In the genomic region with DNA sequence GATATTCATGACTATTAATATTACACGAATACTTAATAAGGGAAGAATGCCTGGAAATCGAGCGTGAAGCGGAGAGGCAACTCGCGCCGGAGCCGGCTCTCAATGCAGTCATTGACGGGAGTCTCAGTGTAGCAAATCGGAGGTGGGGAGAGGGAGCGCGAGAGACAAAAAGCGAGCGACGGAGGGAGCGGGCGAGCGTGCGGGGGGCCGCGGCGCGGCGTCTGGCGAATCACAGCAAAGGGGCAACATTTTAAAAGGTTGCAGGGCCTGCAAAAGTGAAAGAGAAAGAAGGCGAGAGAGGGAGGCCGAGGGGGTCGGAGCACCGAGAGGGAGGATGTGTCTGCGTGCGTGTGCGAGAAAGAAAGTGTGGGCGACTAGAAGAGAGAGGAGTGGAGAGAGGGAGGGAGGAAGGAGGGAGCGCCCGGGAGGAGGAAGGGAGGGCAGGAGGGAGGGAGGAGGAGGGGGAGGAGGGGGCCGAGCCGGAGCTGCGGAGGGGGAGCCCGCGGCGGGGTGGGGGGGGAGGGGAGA, we compare ENCODE assay signal across 8 mouse cellular contexts. TPM values are rescaled to one million over a fixed set of nuclear protein-coding genes. Genes with fewer than 3 reads are reported as not detected.
DNase-seq lines count a peak whose midpoint lies in the region; ATAC-seq and TF ChIP-seq lines count a peak whose summit lies in the region.

No protein-coding gene starts in this region.

- no peak for TF ChIP-seq POLR2A in kidney, adult 2 months (IDR thresholded peaks at IDR 0.05; ENCODE audit: low read depth, low read length)

- H3K4me2 ChIP-seq in forebrain, embryonic 15.5 days (replicated peaks), result peak overlapping the region; percentile 48
- H3K4me2 ChIP-seq in intestine, embryonic 16.5 days (ENCODE audit: low read depth, low read length), result peak overlapping the region; percentile 77

- peak; percentile 30; the same call in 1 of the 2 replicates for ATAC-seq in forebrain, embryonic 15.5 days (replicated peaks)
- peak; percentile 29; the same call in 1 of the 2 replicates for ATAC-seq in intestine, embryonic 16.5 days

- H3K9ac ChIP-seq in forebrain, embryonic 15.5 days (replicated peaks), result no peak overlapping the region
- H3K9ac ChIP-seq in intestine, embryonic 16.5 days (ENCODE audit: low read depth, low read length), result peak overlapping the region; percentile 48; the same call in 1 of the 2 replicates

- peak overlapping the region; percentile 31 for H3K4me3 ChIP-seq in kidney, adult 2 months (ENCODE audit: insufficient read depth, low read depth, low read length)
- peak overlapping the region; percentile 36 for H3K4me3 ChIP-seq in forebrain, embryonic 15.5 days
- H3K4me3 ChIP-seq in intestine, embryonic 16.5 days (ENCODE audit: low read length), result peak overlapping the region; percentile 54
- H3K4me3 ChIP-seq in megakaryocyte, embryonic 14.5 days (replicated peaks), result peak overlapping the region; percentile 93

- WGBS in kidney, adult 2 months, result 1% methylated on average over 34 of the region's 41 CpGs
- WGBS in forebrain, embryonic 15.5 days, result under 1% methylated on average over 34 of the region's 41 CpGs
- under 1% methylated on average over 31 of the region's 41 CpGs for WGBS in intestine, embryonic 16.5 days

- H3K27me3 ChIP-seq in kidney, adult 2 months (replicated peaks; ENCODE audit: control insufficient read depth, insufficient read depth, low read length), result peaks cover 14% of the 10 kb centered on the region; the same call in 1 of the 2 replicates
- peaks cover 72% of the 10 kb centered on the region for H3K27me3 ChIP-seq in forebrain, embryonic 15.5 days
- peaks cover 63% of the 10 kb centered on the region for H3K27me3 ChIP-seq in intestine, embryonic 16.5 days (replicated peaks; ENCODE audit: control insufficient read depth, insufficient read depth, low read length)
- peaks cover 94% of the 10 kb centered on the region for H3K27me3 ChIP-seq in megakaryocyte, embryonic 14.5 days (replicated peaks)

- peak overlapping the region; percentile 0 for H3K27ac ChIP-seq in kidney, adult 2 months (ENCODE audit: insufficient read depth, low read depth, low read length)
- no peak overlapping the region for H3K27ac ChIP-seq in forebrain, embryonic 15.5 days (replicated peaks)
- no peak overlapping the region for H3K27ac ChIP-seq in intestine, embryonic 16.5 days (ENCODE audit: low read length)

- no peaks in the 10 kb centered on the region for H3K4me1 ChIP-seq in kidney, adult 2 months (ENCODE audit: control insufficient read depth, insufficient read depth, low read length)
- H3K4me1 ChIP-seq in forebrain, embryonic 15.5 days, result peaks cover 45% of the 10 kb centered on the region
- peaks cover 28% of the 10 kb centered on the region for H3K4me1 ChIP-seq in intestine, embryonic 16.5 days (ENCODE audit: control insufficient read depth, insufficient read depth, low read length)
- H3K4me1 ChIP-seq in megakaryocyte, embryonic 14.5 days, result peaks cover 61% of the 10 kb centered on the region

- peak; percentile 52 for DNase-seq in kidney, adult 2 months
- DNase-seq in kidney, adult 11 months, result no peak
- peak; percentile 91 for DNase-seq in R1 (ENCODE audit: low read depth, low spot score)
- peak; percentile 75 for DNase-seq in testis, postnatal 14 days (ENCODE audit: low spot score)
- no peak for DNase-seq in c-Kit-positive CD71-positive TER-119-positive erythroid progenitor cells, embryonic 14.5 days (ENCODE audit: low spot score)

- H3K36me3 ChIP-seq in kidney, adult 2 months (ENCODE audit: control insufficient read depth, insufficient read depth, low read length), result no peaks in the 10 kb centered on the region
- H3K36me3 ChIP-seq in forebrain, embryonic 15.5 days, result no peaks in the 10 kb centered on the region
- H3K36me3 ChIP-seq in intestine, embryonic 16.5 days (ENCODE audit: control insufficient read depth, insufficient read depth, low read length), result no peaks in the 10 kb centered on the region
- H3K36me3 ChIP-seq in megakaryocyte, embryonic 14.5 days (replicated peaks; ENCODE audit: low read length), result no peaks in the 10 kb centered on the region

- no peaks in the 10 kb centered on the region for H3K9me3 ChIP-seq in forebrain, embryonic 15.5 days
- no peaks in the 10 kb centered on the region for H3K9me3 ChIP-seq in intestine, embryonic 16.5 days (ENCODE audit: control insufficient read depth, low read length)
- peaks cover 4% of the 10 kb centered on the region; the same call in 1 of the 2 replicates for H3K9me3 ChIP-seq in megakaryocyte, embryonic 14.5 days

- TF ChIP-seq CTCF in kidney, adult 2 months (conservative IDR thresholded peaks at IDR 0.05; ENCODE audit: insufficient read depth, insufficient read length, low read depth, low read length), result no peak

RNA-seq across cellular contexts. Expression of gene Tfap2a, which starts 7.5 kb away (rescaled TPM):
- polyA plus RNA-seq in kidney, adult 2 months (2012; rRNA removed), result 4.3 and 5.2 TPM in 2 replicates
- polyA plus RNA-seq in forebrain, embryonic 15.5 days (2015; fragmentation: Nextera tagmentation; extraction: Ambion mirVana), result 0.32 and 0.33 TPM in 2 replicates
- polyA plus RNA-seq in intestine, embryonic 16.5 days (2015; fragmentation: Nextera tagmentation; extraction: Ambion mirVana), result 0.16 and 0.24 TPM in 2 replicates
- not detected in 2 replicates for polyA plus RNA-seq in megakaryocyte, embryonic 14.5 days (2012; ENCODE audit: insufficient read depth, low replicate concordance)

Comparison
In these comparisons a context has a peak if more than half of its experiments do, and no peak if none do; other contexts are left out.
1. DNase-seq: peak in kidney, adult 2 months (single experiment), R1 (single experiment) and testis, postnatal 14 days (single experiment); none in kidney, adult 11 months (single experiment) and c-Kit-positive CD71-positive TER-119-positive erythroid progenitor cells, embryonic 14.5 days (single experiment).
2. H3K4me3 ChIP-seq: peak in every context shown above with its lines; median percentile 93 in megakaryocyte, embryonic 14.5 days; 54 in intestine, embryonic 16.5 days; 36 in forebrain, embryonic 15.5 days; 31 in kidney, adult 2 months.